Mouse (Mus musculus): ENCODE results near the gene Fastkd1. TPM values are rescaled to one million over a fixed set of nuclear protein-coding genes. Genes with fewer than 3 reads are reported as not detected.
"Not testable (repeated sequence)": the region's sequence is repeated elsewhere in the genome, so short reads cannot be mapped to it uniquely, and the experiment has no call there.

Gene Fastkd1
- polyA plus RNA-seq, 1 experiment from 2014 or later = 18.5 TPM

GRCm38 (mm10) chr2:69679990-69680389 is 33.3 kb downstream of the Fastkd1 start:
- Histone ChIP-seq H3K4me3 (replicated peaks; ENCODE audit: low read length) (no peak overlapping the region), H3K4me2 (ENCODE audit: low read length) (no peak overlapping the region), H3K27ac (ENCODE audit: low read length) (no peak overlapping the region), H3K9me3 (ENCODE audit: control insufficient read depth, low read length) (no peaks in the 10 kb centered on the region), H3K4me1 (replicated peaks; ENCODE audit: control insufficient read depth, insufficient read depth, low read length) (no peaks in the 10 kb centered on the region), H3K27me3 (replicated peaks; ENCODE audit: control insufficient read depth, insufficient read depth, low read length) (no peaks in the 10 kb centered on the region), H3K36me3 (ENCODE audit: control insufficient read depth, insufficient read depth) (no peaks in the 10 kb centered on the region), H3K9ac (replicated peaks; ENCODE audit: low read depth, low read length) (no peak overlapping the region)
- no peak for ATAC-seq
- 59% methylated on average over 6 of the region's 6 CpGs for WGBS

GRCm38 (mm10) chr2:69677215-69677614 is 36.1 kb downstream of the Fastkd1 start:
- 84% methylated on average over 2 of the region's 2 CpGs for WGBS
- not testable (repeated sequence) for ATAC-seq; H3K27ac ChIP-seq (ENCODE audit: low read length)

GRCm38 (mm10) chr2:69676713-69677112 is 36.6 kb downstream of the Fastkd1 start:
- no peak for ATAC-seq
- Histone ChIP-seq H3K9me3 (ENCODE audit: control insufficient read depth, low read length) (no peaks in the 10 kb centered on the region), H3K27ac (ENCODE audit: low read length) (no peak overlapping the region), H3K4me3 (replicated peaks; ENCODE audit: low read length) (no peak overlapping the region), H3K36me3 (ENCODE audit: control insufficient read depth, insufficient read depth) (no peaks in the 10 kb centered on the region), H3K4me2 (ENCODE audit: low read length) (no peak overlapping the region), H3K4me1 (replicated peaks; ENCODE audit: control insufficient read depth, insufficient read depth, low read length) (no peaks in the 10 kb centered on the region), H3K9ac (replicated peaks; ENCODE audit: low read depth, low read length) (no peak overlapping the region), H3K27me3 (replicated peaks; ENCODE audit: control insufficient read depth, insufficient read depth, low read length) (no peaks in the 10 kb centered on the region)
- WGBS = 68% methylated on average over 2 of the region's 2 CpGs

More at GRCm38 (mm10) chr2:69677215-69677614, 36.1 kb downstream of the Fastkd1 start:
- not testable (repeated sequence) for H3K9ac ChIP-seq (replicated peaks; ENCODE audit: low read depth, low read length); H3K4me2 ChIP-seq (ENCODE audit: low read length); H3K4me3 ChIP-seq (replicated peaks; ENCODE audit: low read length); H3K9me3 ChIP-seq (ENCODE audit: control insufficient read depth, low read length); H3K36me3 ChIP-seq (ENCODE audit: control insufficient read depth, insufficient read depth); H3K4me1 ChIP-seq (replicated peaks; ENCODE audit: control insufficient read depth, insufficient read depth, low read length); H3K27me3 ChIP-seq (replicated peaks; ENCODE audit: control insufficient read depth, insufficient read depth, low read length)

GRCm38 (mm10) chr2:69675266-69675665 is 38.0 kb downstream of the Fastkd1 start:
- ATAC-seq = no peak

GRCm38 (mm10) chr2:69673723-69674122 is 39.6 kb downstream of the Fastkd1 start:
- Histone ChIP-seq H3K4me2 (ENCODE audit: low read length) (no peak overlapping the region), H3K27me3 (replicated peaks; ENCODE audit: control insufficient read depth, insufficient read depth, low read length) (no peaks in the 10 kb centered on the region), H3K9ac (replicated peaks; ENCODE audit: low read depth, low read length) (no peak overlapping the region), H3K27ac (ENCODE audit: low read length) (no peak overlapping the region), H3K9me3 (ENCODE audit: control insufficient read depth, low read length) (no peaks in the 10 kb centered on the region), H3K36me3 (ENCODE audit: control insufficient read depth, insufficient read depth) (no peaks in the 10 kb centered on the region), H3K4me3 (replicated peaks; ENCODE audit: low read length) (no peak overlapping the region), H3K4me1 (replicated peaks; ENCODE audit: control insufficient read depth, insufficient read depth, low read length) (no peaks in the 10 kb centered on the region)
- 79% methylated on average over 5 of the region's 5 CpGs for WGBS
- ATAC-seq = no peak

More at GRCm38 (mm10) chr2:69675266-69675665, 38.0 kb downstream of the Fastkd1 start:
- no peaks in the 10 kb centered on the region for H3K27me3 ChIP-seq (replicated peaks; ENCODE audit: control insufficient read depth, insufficient read depth, low read length)
- no peaks in the 10 kb centered on the region for H3K9me3 ChIP-seq (ENCODE audit: control insufficient read depth, low read length)
- no peak overlapping the region for H3K9ac ChIP-seq (replicated peaks; ENCODE audit: low read depth, low read length)
- 78% methylated on average over 9 of the region's 9 CpGs for WGBS
- no peaks in the 10 kb centered on the region for H3K36me3 ChIP-seq (ENCODE audit: control insufficient read depth, insufficient read depth)
- H3K4me3 ChIP-seq (replicated peaks; ENCODE audit: low read length) = no peak overlapping the region
- no peaks in the 10 kb centered on the region for H3K4me1 ChIP-seq (replicated peaks; ENCODE audit: control insufficient read depth, insufficient read depth, low read length)
- H3K27ac ChIP-seq (ENCODE audit: low read length) = no peak overlapping the region
- no peak overlapping the region for H3K4me2 ChIP-seq (ENCODE audit: low read length)

GRCm38 (mm10) chr2:69669853-69670252 is 43.5 kb downstream of the Fastkd1 start, which contains the start of gene Klhl41:
Gene Klhl41 (plus strand): TSS chr2:69670120.
- Histone ChIP-seq H3K9ac (replicated peaks; ENCODE audit: low read depth, low read length) (no peak within 1 kb of the TSS), H3K27ac (ENCODE audit: low read length) (no peak within 1 kb of the TSS), H3K4me1 (replicated peaks; ENCODE audit: control insufficient read depth, insufficient read depth, low read length) (no peaks in the 10 kb centered on the region; the same call in 1 of the 2 replicates), H3K36me3 (ENCODE audit: control insufficient read depth, insufficient read depth) (peaks cover 3% of the 10 kb centered on the region; the same call in 1 of the 2 replicates), H3K9me3 (ENCODE audit: control insufficient read depth, low read length) (no peaks in the 10 kb centered on the region), H3K4me3 (replicated peaks; ENCODE audit: low read length) (no peak within 1 kb of the TSS), H3K4me2 (ENCODE audit: low read length) (no peak within 1 kb of the TSS), H3K27me3 (replicated peaks; ENCODE audit: control insufficient read depth, insufficient read depth, low read length) (no peaks in the 10 kb centered on the region)
- no peak for ATAC-seq
- WGBS = 85% methylated on average over 9 of the region's 9 CpGs

GRCm38 (mm10) chr2:69668414-69668813 is 44.9 kb downstream of the Fastkd1 start:
- H3K9me3 ChIP-seq (ENCODE audit: control insufficient read depth, low read length) = no peaks in the 10 kb centered on the region
- 58% methylated on average over 6 of the region's 6 CpGs for WGBS
- no peak overlapping the region for H3K27ac ChIP-seq (ENCODE audit: low read length)
- no peaks in the 10 kb centered on the region for H3K27me3 ChIP-seq (replicated peaks; ENCODE audit: control insufficient read depth, insufficient read depth, low read length)
- H3K4me2 ChIP-seq (ENCODE audit: low read length) = no peak overlapping the region
- peaks cover 5% of the 10 kb centered on the region; the same call in 1 of the 2 replicates for H3K36me3 ChIP-seq (ENCODE audit: control insufficient read depth, insufficient read depth)
- no peak for ATAC-seq
- H3K9ac ChIP-seq (replicated peaks; ENCODE audit: low read depth, low read length) = no peak overlapping the region
- no peak overlapping the region for H3K4me3 ChIP-seq (replicated peaks; ENCODE audit: low read length)
- no peaks in the 10 kb centered on the region; the same call in 1 of the 2 replicates for H3K4me1 ChIP-seq (replicated peaks; ENCODE audit: control insufficient read depth, insufficient read depth, low read length)

- H3K4me3 ChIP-seq (replicated peaks; ENCODE audit: low read length) = no peak overlapping the region
- no peaks in the 10 kb centered on the region; the same call in 1 of the 2 replicates for H3K4me1 ChIP-seq (replicated peaks; ENCODE audit: control insufficient read depth, insufficient read depth, low read length)
- H3K9me3 ChIP-seq (ENCODE audit: control insufficient read depth, low read length) = no peaks in the 10 kb centered on the region
- no peak overlapping the region for H3K4me2 ChIP-seq (ENCODE audit: low read length)
- no peak overlapping the region for H3K27ac ChIP-seq (ENCODE audit: low read length)
- no peak overlapping the region for H3K9ac ChIP-seq (replicated peaks; ENCODE audit: low read depth, low read length)
- no peak for ATAC-seq
- H3K36me3 ChIP-seq (ENCODE audit: control insufficient read depth, insufficient read depth) = peaks cover 5% of the 10 kb centered on the region; the same call in 1 of the 2 replicates
- H3K27me3 ChIP-seq (replicated peaks; ENCODE audit: control insufficient read depth, insufficient read depth, low read length) = no peaks in the 10 kb centered on the region
- WGBS = 97% methylated on average over 4 of the region's 4 CpGs
Observed at GRCm38 (mm10) chr2:69667656-69668055, 45.7 kb downstream of the Fastkd1 start.

GRCm38 (mm10) chr2:69663827-69664476 is 49.4 kb downstream of the Fastkd1 start:
- Histone ChIP-seq H3K9me3 (ENCODE audit: control insufficient read depth, low read length) (no peaks in the 10 kb centered on the region), H3K4me3 (replicated peaks; ENCODE audit: low read length) (no peak overlapping the region), H3K9ac (replicated peaks; ENCODE audit: low read depth, low read length) (no peak overlapping the region), H3K36me3 (ENCODE audit: control insufficient read depth, insufficient read depth) (peaks cover 7% of the 10 kb centered on the region; the same call in 1 of the 2 replicates), H3K4me2 (ENCODE audit: low read length) (no peak overlapping the region), H3K27ac (ENCODE audit: low read length) (no peak overlapping the region), H3K27me3 (replicated peaks; ENCODE audit: control insufficient read depth, insufficient read depth, low read length) (no peaks in the 10 kb centered on the region), H3K4me1 (replicated peaks; ENCODE audit: control insufficient read depth, insufficient read depth, low read length) (no peaks in the 10 kb centered on the region; the same call in 1 of the 2 replicates)
- WGBS = 90% methylated on average over 13 of the region's 13 CpGs
- ATAC-seq = no peak

All from forebrain, embryonic 16.5 days (tissue).